Mouse (Mus musculus): Measurements from ENCODE around the gene Cdh1. TPM values are rescaled to one million over a fixed set of nuclear protein-coding genes. Genes with fewer than 3 reads are reported as not detected.

Gene Cdh1
- total and polyA plus RNA-seq, 3 experiments = 0.13 TPM; not detected in 2

DNA sequence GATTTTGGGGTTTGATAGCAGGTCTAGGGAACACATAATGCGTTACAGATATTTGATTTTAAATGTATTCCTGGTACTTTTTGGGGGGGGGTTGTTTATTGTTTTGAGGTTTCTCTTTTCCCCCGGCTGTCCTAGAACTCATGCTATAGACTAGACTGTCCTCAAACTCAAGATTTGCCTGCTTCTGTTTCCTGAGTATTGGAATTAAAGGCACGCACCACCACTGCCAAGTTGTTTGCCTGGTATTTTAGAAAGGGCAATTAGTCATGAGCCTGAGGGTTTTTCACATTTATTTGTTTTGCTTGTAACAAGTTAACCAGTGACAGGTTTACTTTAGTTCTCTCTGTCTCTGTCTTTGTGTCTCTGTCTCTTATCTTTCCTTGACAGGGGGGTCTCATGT lies 20.3 kb downstream of the Cdh1 start:
- no peaks in the 10 kb centered on the region for H3K36me3 ChIP-seq (replicated peaks in 1 of 2; ENCODE audit: control insufficient read depth in 1 of 2, insufficient read depth in 1 of 2, low read length in 1 of 2)
- TF ChIP-seq USF1 (IDR thresholded peaks at IDR 0.05; ENCODE audit: low read depth, low read length) (no peak), ZNF384 (IDR thresholded peaks at IDR 0.05; ENCODE audit: low read depth, low read length) (no peak), MYC (IDR thresholded peaks at IDR 0.05; ENCODE audit: low read depth, low read length) (no peak), SIN3A (IDR thresholded peaks at IDR 0.05; ENCODE audit: low read length) (no peak), TBP (conservative IDR thresholded peaks at IDR 0.05; ENCODE audit: low read depth, low read length) (no peak), IRF4 (IDR thresholded peaks at IDR 0.05; ENCODE audit: low read depth, low read length) (no peak), HCFC1 (IDR thresholded peaks at IDR 0.05; ENCODE audit: low read depth, low read length) (no peak), MXI1 (IDR thresholded peaks at IDR 0.05; ENCODE audit: low read depth, low read length) (no peak), ZMIZ1 (IDR thresholded peaks at IDR 0.05; ENCODE audit: low read depth, low read length) (no peak), JUN (IDR thresholded peaks at IDR 0.05; ENCODE audit: insufficient read depth, low read depth, low read length) (no peak), ZKSCAN1 (IDR thresholded peaks at IDR 0.05; ENCODE audit: borderline replicate concordance, low read depth, low read length) (no peak)
- dilution Hi-C loops (cut with MboI; ENCODE audit: extremely low pct_ligation_motif_present, extremely low pct_unique_long_range_greater_than_20kb, low sequenced_read_pairs) = no loop called here
- no peak overlapping the region for H3K9ac ChIP-seq (ENCODE audit: insufficient read depth, low read depth)
- in situ Hi-C loops (cut with MboI; ENCODE audit: low pct_ligation_motif_present, low pct_unique_long_range_greater_than_20kb, low sequenced_read_pairs) = no loop called here
- no peak overlapping the region for H3K4me2 ChIP-seq (ENCODE audit: insufficient read depth, low read depth, poor library complexity, severe bottlenecking)
- H3K27me3 ChIP-seq (replicated peaks) = no peaks in the 10 kb centered on the region
- no peaks in the 10 kb centered on the region for H3K4me1 ChIP-seq (ENCODE audit: control insufficient read depth in 1 of 2, insufficient read depth in 2 of 2)
- no peaks in the 10 kb centered on the region for H3K9me3 ChIP-seq (replicated peaks; ENCODE audit: low read length)
- no peak for DNase-seq (ENCODE audit: extremely low read depth)
- no peaks in the 10 kb centered on the region for H3K79me2 ChIP-seq (replicated peaks; ENCODE audit: control insufficient read depth, extremely low read depth, insufficient read depth, poor library complexity, severe bottlenecking)
- H3K27ac ChIP-seq (ENCODE audit: insufficient read depth, low read depth) = no peak overlapping the region
- no peak overlapping the region for H3K4me3 ChIP-seq (replicated peaks in 1 of 3; ENCODE audit: low read depth in 2 of 3, low read length in 2 of 3, poor library complexity in 1 of 3)

DNA sequence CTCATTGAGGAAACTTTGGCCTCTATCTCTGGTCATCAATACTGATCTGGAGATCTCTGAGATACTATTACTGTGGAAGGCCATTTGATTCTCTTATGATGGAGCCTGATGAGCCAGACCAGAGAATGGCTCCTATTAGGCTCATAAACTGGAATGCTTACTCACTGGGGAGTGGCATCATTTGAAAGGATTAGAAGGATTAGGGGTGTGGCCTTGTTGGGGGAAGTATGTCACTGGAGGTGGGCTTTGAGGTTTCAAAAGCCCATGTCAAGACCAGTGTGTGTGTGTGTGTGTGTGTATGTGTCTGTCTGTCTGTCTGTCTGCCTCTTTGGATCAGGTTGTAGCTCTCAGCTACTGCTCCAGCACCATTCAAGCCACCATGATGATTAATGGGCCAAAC lies 20.8 kb downstream of the Cdh1 start:
- DNase-seq (ENCODE audit: extremely low read depth) = no peak
- Histone ChIP-seq H3K79me2 (replicated peaks; ENCODE audit: control insufficient read depth, extremely low read depth, insufficient read depth, poor library complexity, severe bottlenecking) (no peaks in the 10 kb centered on the region), H3K4me3 (replicated peaks in 1 of 3; ENCODE audit: low read depth in 2 of 3, low read length in 2 of 3, poor library complexity in 1 of 3) (no peak overlapping the region), H3K27me3 (replicated peaks) (no peaks in the 10 kb centered on the region), H3K36me3 (replicated peaks in 1 of 2; ENCODE audit: control insufficient read depth in 1 of 2, insufficient read depth in 1 of 2, low read length in 1 of 2) (no peaks in the 10 kb centered on the region), H3K4me1 (ENCODE audit: control insufficient read depth in 1 of 2, insufficient read depth in 2 of 2) (no peaks in the 10 kb centered on the region), H3K9ac (ENCODE audit: insufficient read depth, low read depth) (no peak overlapping the region), H3K27ac (ENCODE audit: insufficient read depth, low read depth) (no peak overlapping the region), H3K9me3 (replicated peaks; ENCODE audit: low read length) (no peaks in the 10 kb centered on the region), H3K4me2 (ENCODE audit: insufficient read depth, low read depth, poor library complexity, severe bottlenecking) (no peak overlapping the region)
- TF ChIP-seq ELF1 (IDR thresholded peaks at IDR 0.05; ENCODE audit: low read depth, low read length) = no peak
- TF ChIP-seq JUN (IDR thresholded peaks at IDR 0.05; ENCODE audit: insufficient read depth, low read depth, low read length) = no peak
- TF ChIP-seq MXI1 (IDR thresholded peaks at IDR 0.05; ENCODE audit: low read depth, low read length) = no peak
- TF ChIP-seq NELFE (IDR thresholded peaks at IDR 0.05; ENCODE audit: low read depth, low read length) = no peak
- no peak for TF ChIP-seq MAZ (IDR thresholded peaks at IDR 0.05; ENCODE audit: low read depth, low read length)
- no peak for TF ChIP-seq NRF1 (IDR thresholded peaks at IDR 0.05; ENCODE audit: low read depth, low read length)
- TF ChIP-seq CTCF (conservative IDR thresholded peaks at IDR 0.05 in 1 of 2, IDR thresholded peaks at IDR 0.05 in 1 of 2; ENCODE audit: low read depth in 2 of 2, low read length in 2 of 2) = no peak
- in situ Hi-C loops (cut with MboI; ENCODE audit: low pct_ligation_motif_present, low pct_unique_long_range_greater_than_20kb, low sequenced_read_pairs) (no loop called here), dilution Hi-C loops (cut with MboI; ENCODE audit: extremely low pct_ligation_motif_present, extremely low pct_unique_long_range_greater_than_20kb, low sequenced_read_pairs) (no loop called here)
